Mouse (Mus musculus): ENCODE measurements at regions not wholly inside any gene's neighbourhood (a gene's known extent, or its start where the extent isn't known, plus 50 kb on each side); places are given as distances from the start of the nearest gene placed in this dataset.
A peak's percentile ranks its signal among the peaks of the same experiment; 100 is the strongest.
"Not testable (repeated sequence)": the region's sequence is repeated elsewhere in the genome, so short reads cannot be mapped to it uniquely, and the experiment has no call there.

- H3K27ac ChIP-seq (ENCODE audit: low read depth) = no peak overlapping the region
- no peaks in the 10 kb centered on the region for H3K9me3 ChIP-seq (ENCODE audit: low read depth, low read length)
- H3K27me3 ChIP-seq (ENCODE audit: insufficient read depth, low read length) = no peaks in the 10 kb centered on the region
- no peak overlapping the region for H3K9ac ChIP-seq
- ATAC-seq (ENCODE audit: insufficient read depth) (no peak), DNase-seq (no peak)
- 91% methylated on average over 1 of the region's 1 CpGs for WGBS
- H3K36me3 ChIP-seq (ENCODE audit: insufficient read depth) = no peaks in the 10 kb centered on the region
- no peak overlapping the region for H3K4me3 ChIP-seq (ENCODE audit: low read depth, low read length)
- H3K4me2 ChIP-seq = no peak overlapping the region
- H3K4me1 ChIP-seq (ENCODE audit: insufficient read depth) = no peaks in the 10 kb centered on the region
- TF ChIP-seq CTCF (IDR thresholded peaks at IDR 0.05; ENCODE audit: low read depth) = no peak
These were observed 376.9 kb upstream of the Tbl1xr1 start for GRCm38 (mm10) chr3:21699526-21699925.

DNA sequence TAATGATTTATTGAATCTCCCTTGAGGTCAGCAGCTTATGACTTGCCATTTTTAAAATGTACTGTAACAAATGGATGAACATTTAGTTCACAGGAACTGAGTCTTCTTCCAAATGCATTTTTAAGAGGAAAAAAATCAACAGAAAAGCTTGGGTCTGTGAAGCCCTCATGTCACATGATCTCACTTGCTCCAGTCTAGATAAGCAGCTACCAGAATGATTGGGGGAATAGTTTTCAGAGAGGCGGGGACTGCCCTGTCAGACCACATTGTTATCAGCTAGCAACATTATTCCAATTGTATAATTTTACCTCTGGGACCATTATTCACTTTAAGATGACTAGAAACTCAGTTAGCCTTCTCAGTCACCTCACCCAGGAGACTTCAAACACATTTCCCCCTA is 376.1 kb upstream of the Tbl1xr1 start:
- H3K27me3 ChIP-seq (ENCODE audit: insufficient read depth, low read length) = no peaks in the 10 kb centered on the region
- H3K9ac ChIP-seq = no peak overlapping the region
- H3K36me3 ChIP-seq (ENCODE audit: insufficient read depth) = no peaks in the 10 kb centered on the region
- DNase-seq = no peak
- ATAC-seq (ENCODE audit: insufficient read depth) = no peak
- 87% methylated on average over 1 of the region's 1 CpGs for WGBS
- H3K4me2 ChIP-seq = no peak overlapping the region
- H3K4me1 ChIP-seq (ENCODE audit: insufficient read depth) = no peaks in the 10 kb centered on the region
- no peak for TF ChIP-seq CTCF (IDR thresholded peaks at IDR 0.05; ENCODE audit: low read depth)
- no peak overlapping the region for H3K27ac ChIP-seq (ENCODE audit: low read depth)
- no peaks in the 10 kb centered on the region for H3K9me3 ChIP-seq (ENCODE audit: low read depth, low read length)
- H3K4me3 ChIP-seq (ENCODE audit: low read depth, low read length) = no peak overlapping the region

DNA sequence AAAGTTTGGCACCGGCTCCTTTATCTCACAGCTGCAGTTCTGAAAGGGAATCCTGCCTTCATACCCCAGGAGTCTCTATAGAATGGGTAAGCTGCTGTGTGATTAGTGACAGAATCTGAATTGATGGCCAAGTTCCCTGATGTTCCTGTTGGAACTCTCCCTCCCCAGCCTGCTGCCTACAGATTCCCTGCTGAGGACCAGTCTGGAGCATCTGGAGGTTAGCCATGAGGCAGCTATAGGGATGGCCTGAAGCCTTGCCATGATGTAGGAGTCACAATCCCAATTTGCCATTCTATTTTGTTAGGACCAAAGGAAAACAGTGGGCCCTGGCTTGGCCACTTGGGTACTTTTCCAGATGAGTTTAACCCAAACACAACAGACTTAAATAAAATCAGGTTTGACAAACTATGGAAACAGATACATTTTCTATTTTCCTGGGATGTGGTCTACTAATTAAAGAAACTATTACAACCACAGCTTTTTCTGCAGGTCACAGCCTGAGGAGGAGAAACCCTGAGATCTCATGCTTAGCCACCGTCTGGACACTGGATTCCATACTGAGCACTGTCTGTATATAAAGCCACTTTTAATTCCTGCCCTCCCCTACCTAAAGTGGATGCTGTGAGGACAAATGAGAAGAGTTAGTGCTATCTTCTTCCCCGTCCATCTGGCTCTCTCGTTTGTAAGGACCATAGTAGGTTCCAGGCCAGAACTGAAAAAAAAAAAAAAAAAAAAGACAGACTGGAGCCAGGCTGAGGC is 349.5 kb upstream of the Tbl1xr1 start:
- no peak for TF ChIP-seq CTCF (IDR thresholded peaks at IDR 0.05; ENCODE audit: low read depth)
- no peak for ATAC-seq (ENCODE audit: insufficient read depth)
- H3K9ac ChIP-seq = no peak overlapping the region
- H3K4me3 ChIP-seq (ENCODE audit: low read depth, low read length) = no peak overlapping the region
- H3K27me3 ChIP-seq (ENCODE audit: insufficient read depth, low read length) = no peaks in the 10 kb centered on the region
- no peaks in the 10 kb centered on the region for H3K36me3 ChIP-seq (ENCODE audit: insufficient read depth)
- 67% methylated on average over 4 of the region's 4 CpGs for WGBS
- H3K9me3 ChIP-seq (ENCODE audit: low read depth, low read length) = no peaks in the 10 kb centered on the region
- DNase-seq = no peak
- no peak overlapping the region for H3K4me2 ChIP-seq
- no peak overlapping the region for H3K27ac ChIP-seq (ENCODE audit: low read depth)
- no peaks in the 10 kb centered on the region for H3K4me1 ChIP-seq (ENCODE audit: insufficient read depth)

- DNase-seq = no peak
- no peak overlapping the region for H3K4me3 ChIP-seq (ENCODE audit: low read depth, low read length)
- H3K4me1 ChIP-seq (ENCODE audit: insufficient read depth) = no peaks in the 10 kb centered on the region
- no peaks in the 10 kb centered on the region for H3K27me3 ChIP-seq (ENCODE audit: insufficient read depth, low read length)
- 78% methylated on average over 4 of the region's 4 CpGs for WGBS
- no peak for TF ChIP-seq CTCF (IDR thresholded peaks at IDR 0.05; ENCODE audit: low read depth)
- no peak for ATAC-seq (ENCODE audit: insufficient read depth)
- H3K27ac ChIP-seq (ENCODE audit: low read depth) = no peak overlapping the region
- H3K9ac ChIP-seq = no peak overlapping the region
- no peaks in the 10 kb centered on the region for H3K36me3 ChIP-seq (ENCODE audit: insufficient read depth)
- H3K9me3 ChIP-seq (ENCODE audit: low read depth, low read length) = no peaks in the 10 kb centered on the region
- no peak overlapping the region for H3K4me2 ChIP-seq
These were observed 348.4 kb upstream of the Tbl1xr1 start for GRCm38 (mm10) chr3:21728019-21728418.

- Histone ChIP-seq H3K9me3 (ENCODE audit: low read depth, low read length) (no peaks in the 10 kb centered on the region), H3K27me3 (ENCODE audit: insufficient read depth, low read length) (no peaks in the 10 kb centered on the region), H3K27ac (ENCODE audit: low read depth) (0 out of 2 replicates have a peak overlapping the region, but pooled peaks have one; percentile 10), H3K4me2 (no peak overlapping the region), H3K4me3 (ENCODE audit: low read depth, low read length) (no peak overlapping the region), H3K36me3 (ENCODE audit: insufficient read depth) (no peaks in the 10 kb centered on the region), H3K4me1 (ENCODE audit: insufficient read depth) (no peaks in the 10 kb centered on the region), H3K9ac (no peak overlapping the region)
- TF ChIP-seq CTCF (IDR thresholded peaks at IDR 0.05; ENCODE audit: low read depth) = no peak
- DNase-seq (peak; percentile 44), ATAC-seq (ENCODE audit: insufficient read depth) (no peak)
- 97% methylated on average over 1 of the region's 1 CpGs for WGBS
These were observed 347.1 kb upstream of the Tbl1xr1 start for GRCm38 (mm10) chr3:21729328-21729727.

- not testable (repeated sequence) for H3K9me3 ChIP-seq (ENCODE audit: low read depth, low read length); H3K36me3 ChIP-seq (ENCODE audit: insufficient read depth)
- 93% methylated on average over 2 of the region's 2 CpGs for WGBS
These were observed 340.8 kb upstream of the Tbl1xr1 start for GRCm38 (mm10) chr3:21735688-21736087.

DNA sequence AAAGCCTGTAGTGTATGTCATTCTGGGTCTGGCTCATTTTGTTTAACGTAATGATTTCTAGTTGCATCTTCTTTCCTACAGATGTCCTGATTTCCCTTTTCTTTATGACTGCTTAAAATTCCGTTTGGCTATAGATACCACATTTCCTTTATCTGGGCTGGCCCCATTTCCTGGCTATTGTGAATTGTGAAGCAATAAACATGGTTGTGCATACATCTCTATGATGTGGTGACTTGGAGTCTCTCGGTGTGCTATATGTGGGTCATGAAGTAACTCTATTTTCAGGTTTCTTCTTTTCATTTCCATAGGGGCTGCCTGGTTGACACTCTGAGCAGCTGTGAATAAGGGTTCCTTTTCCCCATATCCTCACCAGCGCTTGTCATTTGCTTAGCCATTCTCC is 336.7 kb upstream of the Tbl1xr1 start:
- H3K4me2 ChIP-seq = no peak overlapping the region
- H3K27me3 ChIP-seq (ENCODE audit: insufficient read depth, low read length) = no peaks in the 10 kb centered on the region
- no peak overlapping the region for H3K27ac ChIP-seq (ENCODE audit: low read depth)
- no peak overlapping the region for H3K9ac ChIP-seq
- no peak for ATAC-seq (ENCODE audit: insufficient read depth)
- WGBS = 68% methylated on average over 4 of the region's 4 CpGs
- no peak overlapping the region for H3K4me3 ChIP-seq (ENCODE audit: low read depth, low read length)
- no peaks in the 10 kb centered on the region for H3K9me3 ChIP-seq (ENCODE audit: low read depth, low read length)
- DNase-seq = no peak
- H3K36me3 ChIP-seq (ENCODE audit: insufficient read depth) = no peaks in the 10 kb centered on the region
- H3K4me1 ChIP-seq (ENCODE audit: insufficient read depth) = no peaks in the 10 kb centered on the region
- no peak for TF ChIP-seq CTCF (IDR thresholded peaks at IDR 0.05; ENCODE audit: low read depth)

More at GRCm38 (mm10) chr3:21735688-21736087, 340.8 kb upstream of the Tbl1xr1 start:
- not testable (repeated sequence) for H3K4me1 ChIP-seq (ENCODE audit: insufficient read depth); H3K9ac ChIP-seq; DNase-seq; H3K4me3 ChIP-seq (ENCODE audit: low read depth, low read length); H3K27me3 ChIP-seq (ENCODE audit: insufficient read depth, low read length); H3K27ac ChIP-seq (ENCODE audit: low read depth); H3K4me2 ChIP-seq; ATAC-seq (ENCODE audit: insufficient read depth)
